Mouse (Mus musculus) hindbrain, embryonic 12.5 days (tissue): Measurements from ENCODE around the gene Gm11172. TPM values are rescaled to one million over a fixed set of nuclear protein-coding genes. Genes with fewer than 3 reads are reported as not detected.

Experiments
- ATAC-seq: fragments of 200-750 bp; cut with Nextera tagmentation; 2 replicates; pipeline ENCODE4 v1.8.0; 2017; ENCODE audit warnings: moderate TSS enrichment; ENCODE audit not compliant: low FRiP score
- H3K27ac ChIP-seq: fragments of 300-500 bp; sonication (generic); 2 replicates; pipeline ENCODE4 v1.5.1; 2016; ENCODE audit warnings: mild to moderate bottlenecking
- H3K27me3 ChIP-seq: fragments of 300-500 bp; sonication (generic); 2 replicates; pipeline ENCODE4 v1.6.1; 2016; ENCODE audit warnings: mild to moderate bottlenecking
- H3K36me3 ChIP-seq: fragments of 300-500 bp; sonication (generic); 2 replicates; pipeline ENCODE4 v1.6.1; 2016; ENCODE audit warnings: mild to moderate bottlenecking
- H3K4me1 ChIP-seq: fragments of 300-500 bp; sonication (generic); 2 replicates; pipeline ENCODE4 v1.6.1; 2016
- H3K4me2 ChIP-seq: fragments of 300-500 bp; sonication (generic); replicated peaks from 2 replicates; pipeline ENCODE4 v1.6.1; 2016; ENCODE audit warnings: mild to moderate bottlenecking
- H3K4me3 ChIP-seq: fragments of 300-500 bp; sonication (generic); 2 replicates; pipeline ENCODE4 v1.5.1; 2016; ENCODE audit warnings: mild to moderate bottlenecking
- H3K9ac ChIP-seq: fragments of 300-500 bp; sonication (generic); 2 replicates; pipeline ENCODE4 v1.6.1; 2016; ENCODE audit warnings: mild to moderate bottlenecking, moderate library complexity
- H3K9me3 ChIP-seq: fragments of 300-500 bp; sonication (generic); replicated peaks from 2 replicates; pipeline ENCODE4 v1.6.1; 2016; ENCODE audit warnings: mild to moderate bottlenecking
- WGBS: fragments of 180-500 bp; shearing (Covaris S2); methylation state at CpG from one replicate; pipeline ENCODE4 v1.1.7; 2016; 5-methylcytosine and 5-hydroxymethylcytosine counted together
- polyA plus RNA-seq: library from polyadenylated mRNA; unstranded; fragments of >200 nt; fragmentation: Nextera tagmentation; extraction: Ambion mirVana; gene quantifications from 2 replicates; pipeline ENCODE4 v1.2.1, GENCODE M21; 2016

Gm11172 gene
- polyA plus RNA-seq, 1 experiment from 2014 or later = not detected

- H3K9me3 ChIP-seq = no peaks in the 10 kb centered on the region
- H3K4me1 ChIP-seq = peaks cover 5% of the 10 kb centered on the region; the same call in 1 of the 2 replicates
- H3K36me3 ChIP-seq = no peaks in the 10 kb centered on the region
- no peak overlapping the region for H3K27ac ChIP-seq
- H3K27me3 ChIP-seq = peaks cover 2% of the 10 kb centered on the region; the same call in 1 of the 2 replicates
- H3K4me2 ChIP-seq = no peak overlapping the region
- H3K9ac ChIP-seq = no peak overlapping the region
- no peak overlapping the region for H3K4me3 ChIP-seq
- 64% methylated on average over 5 of the region's 5 CpGs for WGBS
- no peak for ATAC-seq
Measured at GRCm38 (mm10) chr16:10777579-10778160, 35.0 kb upstream of the Gm11172 start.

- WGBS = 77% methylated on average over 5 of the region's 5 CpGs
- no peak for ATAC-seq
- H3K27ac ChIP-seq = no peak overlapping the region
- H3K4me1 ChIP-seq = peaks cover 11% of the 10 kb centered on the region; the same call in 1 of the 2 replicates
- H3K9ac ChIP-seq = no peak overlapping the region
- no peak overlapping the region for H3K4me2 ChIP-seq
- no peak overlapping the region for H3K4me3 ChIP-seq
- H3K9me3 ChIP-seq = no peaks in the 10 kb centered on the region
- peaks cover 23% of the 10 kb centered on the region for H3K27me3 ChIP-seq
- H3K36me3 ChIP-seq = no peaks in the 10 kb centered on the region
Measured at GRCm38 (mm10) chr16:10780631-10781120, 32.0 kb upstream of the Gm11172 start.

DNA sequence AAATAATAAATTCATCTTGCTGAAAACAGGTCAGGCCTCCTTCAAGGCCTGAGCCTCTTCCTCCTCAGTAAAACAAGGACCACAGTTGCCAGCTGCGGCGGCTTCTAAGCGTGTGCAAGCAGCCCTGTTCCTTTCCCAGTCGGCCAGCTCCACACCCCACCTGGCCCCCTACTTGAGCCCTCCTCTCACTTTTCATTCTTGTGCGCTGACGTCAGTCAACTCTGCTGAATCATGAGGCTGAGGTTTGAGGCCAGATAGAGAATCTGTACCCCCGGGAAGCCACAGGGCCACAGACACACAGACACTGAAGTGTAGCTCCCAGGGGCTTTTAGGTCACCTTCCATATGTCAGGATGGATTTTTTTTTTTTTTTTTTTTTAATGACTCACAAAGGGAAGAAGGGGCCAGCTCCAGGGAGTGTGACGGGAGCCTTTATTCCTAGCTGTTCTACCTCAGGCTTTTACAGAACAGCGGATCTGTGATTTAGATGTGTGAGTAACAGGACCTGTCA lies 30.8 kb upstream of the Gm11172 start:
- H3K9ac ChIP-seq = no peak overlapping the region
- peaks cover 23% of the 10 kb centered on the region for H3K27me3 ChIP-seq
- H3K36me3 ChIP-seq = no peaks in the 10 kb centered on the region
- peaks cover 15% of the 10 kb centered on the region; the same call in 1 of the 2 replicates for H3K4me1 ChIP-seq
- 40% methylated on average over 9 of the region's 9 CpGs for WGBS
- no peaks in the 10 kb centered on the region for H3K9me3 ChIP-seq
- H3K4me2 ChIP-seq = no peak overlapping the region
- H3K4me3 ChIP-seq = no peak overlapping the region
- H3K27ac ChIP-seq = no peak overlapping the region
- no peak for ATAC-seq

- ATAC-seq = no peak
- Histone ChIP-seq H3K4me3 (no peak overlapping the region), H3K27me3 (peaks cover 23% of the 10 kb centered on the region), H3K27ac (no peak overlapping the region), H3K36me3 (no peaks in the 10 kb centered on the region), H3K4me2 (0 out of 2 replicates have a peak overlapping the region, but pooled peaks have one; percentile 0), H3K9me3 (no peaks in the 10 kb centered on the region), H3K9ac (no peak overlapping the region; the same call in 1 of the 2 replicates), H3K4me1 (peaks cover 15% of the 10 kb centered on the region; the same call in 1 of the 2 replicates)
- WGBS = 41% methylated on average over 6 of the region's 6 CpGs
Measured at GRCm38 (mm10) chr16:10782377-10783151, 30.2 kb upstream of the Gm11172 start.

- Histone ChIP-seq H3K9ac (no peak overlapping the region), H3K4me1 (peaks cover 15% of the 10 kb centered on the region; the same call in 1 of the 2 replicates), H3K36me3 (no peaks in the 10 kb centered on the region), H3K27me3 (peaks cover 23% of the 10 kb centered on the region), H3K27ac (no peak overlapping the region), H3K4me3 (no peak overlapping the region), H3K4me2 (0 out of 2 replicates have a peak overlapping the region, but pooled peaks have one; percentile 0), H3K9me3 (no peaks in the 10 kb centered on the region)
- 60% methylated on average over 1 of the region's 1 CpGs for WGBS
- ATAC-seq = no peak
Measured at GRCm38 (mm10) chr16:10783152-10783434, 29.6 kb upstream of the Gm11172 start.

- Histone ChIP-seq H3K9ac (no peak overlapping the region), H3K27me3 (peaks cover 23% of the 10 kb centered on the region), H3K27ac (no peak overlapping the region), H3K4me3 (peak overlapping the region; percentile 57; the same call in 1 of the 2 replicates), H3K4me2 (peak overlapping the region; percentile 95; the same call in 1 of the 2 replicates), H3K9me3 (no peaks in the 10 kb centered on the region), H3K4me1 (peaks cover 15% of the 10 kb centered on the region; the same call in 1 of the 2 replicates), H3K36me3 (no peaks in the 10 kb centered on the region)
- WGBS = 63% methylated on average over 8 of the region's 8 CpGs
- ATAC-seq = no peak
Measured at GRCm38 (mm10) chr16:10783451-10783850, 29.3 kb upstream of the Gm11172 start.

- H3K36me3 ChIP-seq = no peaks in the 10 kb centered on the region
- no peaks in the 10 kb centered on the region for H3K9me3 ChIP-seq
- peak; percentile 2; the same call in 1 of the 2 replicates for ATAC-seq
- peak overlapping the region; percentile 57 for H3K4me3 ChIP-seq
- peaks cover 15% of the 10 kb centered on the region; the same call in 1 of the 2 replicates for H3K4me1 ChIP-seq
- peak overlapping the region; percentile 95 for H3K4me2 ChIP-seq
- 5% methylated on average over 77 of the region's 81 CpGs for WGBS
- H3K9ac ChIP-seq = peak overlapping the region; percentile 49
- peaks cover 23% of the 10 kb centered on the region for H3K27me3 ChIP-seq
- no peak overlapping the region for H3K27ac ChIP-seq
Measured at GRCm38 (mm10) chr16:10783883-10784792, 28.6 kb upstream of the Gm11172 start.

DNA sequence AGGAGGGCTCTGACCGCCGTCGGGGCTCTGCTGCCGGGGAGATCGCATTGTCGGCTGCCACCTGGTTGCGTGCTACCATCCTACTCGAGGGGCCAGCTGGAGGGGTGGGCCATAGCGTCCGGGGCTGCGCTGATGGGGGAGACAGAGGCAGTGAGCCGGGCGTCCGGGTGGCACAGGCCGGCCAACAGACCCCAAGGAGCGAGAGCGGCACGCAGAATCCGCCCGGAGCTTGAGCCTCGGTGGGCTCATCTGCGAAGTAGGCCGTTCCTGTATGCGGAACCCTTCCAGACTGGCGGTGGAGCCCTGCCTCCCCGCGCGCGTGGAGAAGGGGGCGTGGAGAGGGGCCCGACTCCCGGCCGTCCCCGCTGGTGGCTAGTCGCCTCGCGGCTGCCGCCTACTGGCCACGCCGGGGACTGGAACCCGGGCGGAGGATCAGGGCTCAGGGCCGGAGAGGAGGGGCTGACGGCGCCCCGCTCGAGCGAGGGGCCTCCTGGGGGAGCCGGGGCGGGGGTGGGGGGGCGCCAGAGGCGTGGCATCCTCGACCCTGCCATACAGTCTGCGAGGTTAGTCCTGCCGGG lies 27.8 kb upstream of the Gm11172 start:
- Histone ChIP-seq H3K4me1 (peaks cover 15% of the 10 kb centered on the region; the same call in 1 of the 2 replicates), H3K4me2 (peak overlapping the region; percentile 95), H3K9ac (peak overlapping the region; percentile 66), H3K36me3 (no peaks in the 10 kb centered on the region), H3K27me3 (peaks cover 26% of the 10 kb centered on the region), H3K9me3 (no peaks in the 10 kb centered on the region), H3K27ac (peak overlapping the region; percentile 85), H3K4me3 (peak overlapping the region; percentile 57)
- under 1% methylated on average over 49 of the region's 55 CpGs for WGBS
- ATAC-seq = peak; percentile 80

GRCm38 (mm10) chr16:10785371-10786231 lies 27.1 kb upstream of the Gm11172 start, which contains the start of gene Socs1:
Gene Socs1 (minus strand): TSS chr16:10785536.
- H3K9me3 ChIP-seq = no peaks in the 10 kb centered on the region
- H3K27me3 ChIP-seq = peaks cover 28% of the 10 kb centered on the region
- H3K36me3 ChIP-seq = no peaks in the 10 kb centered on the region
- H3K4me1 ChIP-seq = peaks cover 15% of the 10 kb centered on the region; the same call in 1 of the 2 replicates
- H3K9ac ChIP-seq = peak within 1 kb of the TSS; percentile 66
- WGBS = under 1% methylated on average over 58 of the region's 59 CpGs
- peak within 1 kb of the TSS; percentile 95 for H3K4me2 ChIP-seq
- ATAC-seq = peak; percentile 86
- peak within 1 kb of the TSS; percentile 85 for H3K27ac ChIP-seq
- peak within 1 kb of the TSS; percentile 57 for H3K4me3 ChIP-seq

- peak overlapping the region; percentile 95 for H3K4me2 ChIP-seq
- 1% methylated on average over 9 of the region's 9 CpGs for WGBS
Measured at GRCm38 (mm10) chr16:10786288-10786687, 26.4 kb upstream of the Gm11172 start.

More at GRCm38 (mm10) chr16:10786288-10786687, 26.4 kb upstream of the Gm11172 start:
- Histone ChIP-seq H3K36me3 (no peaks in the 10 kb centered on the region), H3K27me3 (peaks cover 28% of the 10 kb centered on the region), H3K4me1 (peaks cover 15% of the 10 kb centered on the region; the same call in 1 of the 2 replicates), H3K9ac (peak overlapping the region; percentile 66), H3K4me3 (peak overlapping the region; percentile 57), H3K9me3 (no peaks in the 10 kb centered on the region), H3K27ac (peak overlapping the region; percentile 85)
- ATAC-seq = peak; percentile 26
